Mouse (Mus musculus): ENCODE measurements around the gene Asb15. TPM values are rescaled to one million over a fixed set of nuclear protein-coding genes. Genes with fewer than 3 reads are reported as not detected.

Gene Asb15
- total and polyA plus RNA-seq, 2 experiments from 2014 or later = 0.05 TPM; not detected in 1

- no peak for TF ChIP-seq CTCF (IDR thresholded peaks at IDR 0.05)
- Histone ChIP-seq H3K4me3 (ENCODE audit: low read depth, low read length) (no peak overlapping the region), H3K4me1 (ENCODE audit: insufficient read depth, low read length) (peaks cover 2% of the 10 kb centered on the region; the same call in 1 of the 2 replicates), H3K4me2 (ENCODE audit: low read depth, low read length, poor library complexity, severe bottlenecking) (no peak overlapping the region), H3K9me3 (ENCODE audit: low read length) (no peaks in the 10 kb centered on the region), H3K36me3 (ENCODE audit: insufficient read depth, low read length) (no peaks in the 10 kb centered on the region), H3K27me3 (ENCODE audit: insufficient read depth, low read length) (no peaks in the 10 kb centered on the region), H3K9ac (replicated peaks; ENCODE audit: low read length, poor library complexity, severe bottlenecking) (no peak overlapping the region), H3K27ac (ENCODE audit: low read depth, low read length) (no peak overlapping the region)
- 68% methylated on average over 7 of the region's 7 CpGs for WGBS
- DNase-seq (ENCODE audit: low spot score) (no peak), ATAC-seq (ENCODE audit: low FRiP score) (no peak)
Observed at GRCm38 (mm10) chr6:24552046-24552445, 24.1 kb downstream of the Asb15 start.

DNA sequence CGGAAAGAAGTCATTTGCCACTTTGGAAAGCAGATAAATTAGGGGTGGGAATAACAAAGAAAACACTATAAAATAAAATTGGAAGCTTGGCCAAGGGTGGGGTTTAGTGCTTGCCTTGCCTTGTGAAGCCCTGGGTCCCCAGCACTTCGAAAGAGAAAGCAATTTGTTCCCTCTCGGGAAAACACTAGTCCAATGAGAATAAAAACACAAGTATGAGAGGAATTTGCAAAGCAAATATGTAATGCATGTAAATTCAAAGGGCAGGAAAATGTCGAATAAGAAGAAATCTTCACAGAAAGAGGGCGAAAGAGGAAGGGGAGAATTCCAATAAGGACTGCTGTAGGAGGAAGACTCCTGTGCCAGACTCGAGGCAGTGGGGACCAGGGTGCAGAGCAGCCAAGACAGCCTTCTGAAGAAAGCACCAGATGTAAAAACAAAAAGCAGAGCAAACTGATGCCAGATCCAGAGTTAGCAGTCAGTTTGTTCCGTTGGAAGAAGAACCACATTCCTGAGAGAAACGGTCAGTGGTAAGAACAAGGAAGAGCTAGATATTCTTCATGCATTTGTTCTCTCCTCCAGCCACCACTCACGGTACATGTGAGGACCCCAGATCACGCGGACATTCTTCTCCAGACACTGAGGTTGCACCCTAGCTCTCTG lies 26.6 kb downstream of the Asb15 start:
- no peaks in the 10 kb centered on the region for H3K9me3 ChIP-seq (ENCODE audit: low read length)
- H3K4me3 ChIP-seq (ENCODE audit: low read depth, low read length) = no peak overlapping the region
- TF ChIP-seq CTCF (IDR thresholded peaks at IDR 0.05) = no peak
- no peaks in the 10 kb centered on the region for H3K27me3 ChIP-seq (ENCODE audit: insufficient read depth, low read length)
- no peak overlapping the region for H3K9ac ChIP-seq (replicated peaks; ENCODE audit: low read length, poor library complexity, severe bottlenecking)
- no peak overlapping the region for H3K27ac ChIP-seq (ENCODE audit: low read depth, low read length)
- 79% methylated on average over 11 of the region's 11 CpGs for WGBS
- ATAC-seq (ENCODE audit: low FRiP score) = no peak
- H3K36me3 ChIP-seq (ENCODE audit: insufficient read depth, low read length) = no peaks in the 10 kb centered on the region
- DNase-seq (ENCODE audit: low spot score) = no peak
- no peak overlapping the region for H3K4me2 ChIP-seq (ENCODE audit: low read depth, low read length, poor library complexity, severe bottlenecking)
- peaks cover 2% of the 10 kb centered on the region; the same call in 1 of the 2 replicates for H3K4me1 ChIP-seq (ENCODE audit: insufficient read depth, low read length)

- no peak overlapping the region for H3K4me2 ChIP-seq (ENCODE audit: low read depth, low read length, poor library complexity, severe bottlenecking)
- no peak for TF ChIP-seq CTCF (IDR thresholded peaks at IDR 0.05)
- no peak overlapping the region for H3K9ac ChIP-seq (replicated peaks; ENCODE audit: low read length, poor library complexity, severe bottlenecking)
- no peak for ATAC-seq (ENCODE audit: low FRiP score)
- no peaks in the 10 kb centered on the region for H3K36me3 ChIP-seq (ENCODE audit: insufficient read depth, low read length)
- no peak overlapping the region for H3K27ac ChIP-seq (ENCODE audit: low read depth, low read length)
- no peaks in the 10 kb centered on the region for H3K27me3 ChIP-seq (ENCODE audit: insufficient read depth, low read length)
- H3K9me3 ChIP-seq (ENCODE audit: low read length) = no peaks in the 10 kb centered on the region
- no peak for DNase-seq (ENCODE audit: low spot score)
- WGBS = 86% methylated on average over 2 of the region's 2 CpGs
- H3K4me3 ChIP-seq (ENCODE audit: low read depth, low read length) = no peak overlapping the region
- peaks cover 2% of the 10 kb centered on the region; the same call in 1 of the 2 replicates for H3K4me1 ChIP-seq (ENCODE audit: insufficient read depth, low read length)
Observed at GRCm38 (mm10) chr6:24555488-24555887, 27.5 kb downstream of the Asb15 start.

DNA sequence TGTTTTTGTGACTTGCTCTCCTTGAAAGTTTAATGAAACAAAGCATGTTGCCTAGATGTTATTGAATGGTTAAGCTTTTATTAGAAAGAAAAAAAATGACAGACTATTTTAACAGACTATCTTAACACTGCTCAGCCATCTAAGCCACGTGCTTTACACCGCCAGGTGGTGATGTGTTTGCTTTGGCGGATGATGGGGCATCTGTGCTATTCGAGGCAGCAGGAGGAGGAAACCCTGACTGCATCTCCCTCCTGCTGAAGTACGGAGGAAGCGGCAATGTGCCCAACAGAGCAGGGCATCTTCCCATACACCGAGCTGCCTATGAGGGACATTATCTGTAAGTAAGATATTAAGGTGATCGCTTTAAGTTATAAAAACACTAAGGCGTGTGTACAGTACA lies 36.1 kb downstream of the Asb15 start:
- H3K27ac ChIP-seq (ENCODE audit: low read depth, low read length) = no peak overlapping the region
- H3K36me3 ChIP-seq (ENCODE audit: insufficient read depth, low read length) = no peaks in the 10 kb centered on the region
- H3K27me3 ChIP-seq (ENCODE audit: insufficient read depth, low read length) = no peaks in the 10 kb centered on the region
- no peaks in the 10 kb centered on the region for H3K4me1 ChIP-seq (ENCODE audit: insufficient read depth, low read length)
- ATAC-seq (ENCODE audit: low FRiP score) (no peak), DNase-seq (ENCODE audit: low spot score) (no peak)
- no peak overlapping the region for H3K4me3 ChIP-seq (ENCODE audit: low read depth, low read length)
- WGBS = 85% methylated on average over 9 of the region's 9 CpGs
- H3K9ac ChIP-seq (replicated peaks; ENCODE audit: low read length, poor library complexity, severe bottlenecking) = no peak overlapping the region
- no peaks in the 10 kb centered on the region for H3K9me3 ChIP-seq (ENCODE audit: low read length)
- no peak for TF ChIP-seq CTCF (IDR thresholded peaks at IDR 0.05)
- H3K4me2 ChIP-seq (ENCODE audit: low read depth, low read length, poor library complexity, severe bottlenecking) = no peak overlapping the region

DNA sequence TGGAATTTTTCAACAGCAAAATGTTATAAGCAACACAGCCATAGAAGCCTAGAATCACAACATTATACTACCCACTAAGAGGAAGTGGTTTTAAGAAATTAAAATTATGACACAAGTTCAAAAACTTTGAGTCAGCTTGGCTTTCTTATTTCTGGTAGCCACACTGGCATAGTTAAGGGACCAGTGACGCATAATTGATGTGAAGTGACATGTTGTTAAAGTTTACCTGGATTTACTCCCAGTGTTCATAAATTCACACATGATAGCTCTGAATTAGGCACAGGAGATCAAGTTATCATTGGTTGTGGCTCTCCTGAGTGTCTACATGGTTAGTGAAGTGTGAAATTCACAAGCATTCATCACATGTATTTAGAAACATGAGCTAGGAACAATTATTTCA lies 36.9 kb downstream of the Asb15 start:
- Histone ChIP-seq H3K4me1 (ENCODE audit: insufficient read depth, low read length) (no peaks in the 10 kb centered on the region), H3K27me3 (ENCODE audit: insufficient read depth, low read length) (no peaks in the 10 kb centered on the region), H3K27ac (ENCODE audit: low read depth, low read length) (no peak overlapping the region), H3K9ac (replicated peaks; ENCODE audit: low read length, poor library complexity, severe bottlenecking) (no peak overlapping the region), H3K9me3 (ENCODE audit: low read length) (no peaks in the 10 kb centered on the region), H3K36me3 (ENCODE audit: insufficient read depth, low read length) (no peaks in the 10 kb centered on the region), H3K4me2 (ENCODE audit: low read depth, low read length, poor library complexity, severe bottlenecking) (no peak overlapping the region), H3K4me3 (ENCODE audit: low read depth, low read length) (no peak overlapping the region)
- no peak for ATAC-seq (ENCODE audit: low FRiP score)
- DNase-seq (ENCODE audit: low spot score) = no peak
- WGBS = 92% methylated on average over 1 of the region's 1 CpGs
- TF ChIP-seq CTCF (IDR thresholded peaks at IDR 0.05) = no peak

DNA sequence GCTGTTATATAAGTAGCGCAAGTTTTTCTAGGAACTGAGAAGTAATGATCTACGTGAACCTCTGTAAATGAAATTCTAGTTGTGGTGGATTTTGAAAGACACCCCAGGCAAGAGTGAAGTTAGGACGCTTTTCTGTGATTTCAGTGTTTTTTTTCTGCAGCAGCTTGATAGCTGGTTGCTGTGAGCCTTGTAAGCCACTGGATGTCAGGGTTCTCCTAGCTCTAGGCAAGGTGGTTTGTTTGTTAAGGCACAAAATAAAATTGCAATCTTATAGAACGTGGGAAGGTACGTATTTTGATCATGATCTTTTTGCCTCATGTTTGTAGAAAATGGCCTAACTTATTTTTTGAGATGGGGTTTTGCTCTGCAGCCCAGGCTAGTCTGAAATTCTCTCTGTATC lies 41.0 kb downstream of the Asb15 start:
- no peak for DNase-seq (ENCODE audit: low spot score)
- 81% methylated on average over 5 of the region's 5 CpGs for WGBS
- H3K27me3 ChIP-seq (ENCODE audit: insufficient read depth, low read length) = no peaks in the 10 kb centered on the region
- TF ChIP-seq CTCF (IDR thresholded peaks at IDR 0.05) = peak; percentile 58
- H3K9me3 ChIP-seq (ENCODE audit: low read length) = no peaks in the 10 kb centered on the region
- ATAC-seq (ENCODE audit: low FRiP score) = no peak
- no peak overlapping the region for H3K4me3 ChIP-seq (ENCODE audit: low read depth, low read length)
- no peak overlapping the region for H3K9ac ChIP-seq (replicated peaks; ENCODE audit: low read length, poor library complexity, severe bottlenecking)
- no peaks in the 10 kb centered on the region for H3K4me1 ChIP-seq (ENCODE audit: insufficient read depth, low read length)
- H3K27ac ChIP-seq (ENCODE audit: low read depth, low read length) = no peak overlapping the region
- H3K36me3 ChIP-seq (ENCODE audit: insufficient read depth, low read length) = no peaks in the 10 kb centered on the region
- H3K4me2 ChIP-seq (ENCODE audit: low read depth, low read length, poor library complexity, severe bottlenecking) = no peak overlapping the region
